Mouse (Mus musculus) cerebellum, adult 2 months (tissue): ENCODE results near the gene Kl.

ENCODE experiments used
- CTCF ChIP-seq: fragments of 200-500 bp; IDR thresholded peaks from 2 replicates; pipeline ENCODE4 v1.5.1; 2011; ENCODE audit warnings: low read depth, mild to moderate bottlenecking, control low read depth, low read length, moderate library complexity, borderline replicate concordance; ENCODE audit not compliant: insufficient read depth
- POLR2A ChIP-seq: fragments of 200-500 bp; IDR thresholded peaks from 2 replicates; pipeline ENCODE4 v1.6.1; 2011; ENCODE audit warnings: low read length, control low read depth, borderline replicate concordance; ENCODE audit not compliant: insufficient read depth

DNA sequence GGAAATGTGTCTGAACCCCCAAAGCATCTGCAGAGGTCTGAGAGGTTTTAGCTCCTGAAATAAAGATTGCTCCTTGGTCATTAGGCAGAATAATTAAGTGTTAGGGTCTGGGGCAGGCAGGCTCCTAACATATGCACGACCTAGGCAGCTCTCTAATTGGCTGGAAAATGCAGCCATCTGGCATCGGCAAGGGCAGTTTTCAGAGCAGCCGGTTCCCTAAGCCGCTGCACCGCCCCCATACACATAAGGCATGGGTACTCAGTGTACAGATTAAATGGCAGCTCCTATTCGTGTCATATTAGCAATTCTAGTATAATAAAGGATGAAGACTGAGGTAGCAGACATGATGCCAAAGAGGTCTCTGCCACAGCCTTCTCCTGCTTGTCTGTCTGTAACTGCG, 74.8 kb downstream of the Kl start:
- TF ChIP-seq CTCF (no peak), POLR2A (no peak)
